Mouse (Mus musculus): ENCODE results near the gene Cpxm2.

Cpxm2 gene

DNA sequence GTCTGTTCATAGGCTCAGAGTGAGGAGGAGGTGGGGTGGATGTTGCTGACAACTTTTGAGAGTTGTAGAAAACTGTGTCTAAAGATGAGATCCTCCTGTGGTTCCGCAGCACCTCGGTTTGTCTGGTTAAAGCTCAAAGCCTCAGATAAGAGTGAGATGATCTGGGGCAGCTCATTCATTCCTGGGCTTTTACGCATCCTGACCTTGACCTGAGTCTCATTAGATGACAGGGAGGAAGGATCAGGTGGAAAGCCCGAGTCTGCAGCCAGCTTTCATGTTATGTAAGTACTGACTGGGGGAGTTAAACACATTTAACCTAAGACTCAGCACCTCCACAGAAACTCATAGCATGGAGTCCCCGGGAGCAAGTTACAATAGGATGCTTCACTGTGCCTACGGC is 127.9 kb downstream of the Cpxm2 start:
- no peak for DNase-seq (ENCODE audit: extremely low spot score)

- no peak for DNase-seq (ENCODE audit: extremely low spot score)
Observed at GRCm38 (mm10) chr7:132025591-132025990, 128.9 kb downstream of the Cpxm2 start.

GRCm38 (mm10) chr7:132015933-132016332 is 138.6 kb downstream of the Cpxm2 start:
- DNase-seq (ENCODE audit: extremely low spot score), result no peak

DNA sequence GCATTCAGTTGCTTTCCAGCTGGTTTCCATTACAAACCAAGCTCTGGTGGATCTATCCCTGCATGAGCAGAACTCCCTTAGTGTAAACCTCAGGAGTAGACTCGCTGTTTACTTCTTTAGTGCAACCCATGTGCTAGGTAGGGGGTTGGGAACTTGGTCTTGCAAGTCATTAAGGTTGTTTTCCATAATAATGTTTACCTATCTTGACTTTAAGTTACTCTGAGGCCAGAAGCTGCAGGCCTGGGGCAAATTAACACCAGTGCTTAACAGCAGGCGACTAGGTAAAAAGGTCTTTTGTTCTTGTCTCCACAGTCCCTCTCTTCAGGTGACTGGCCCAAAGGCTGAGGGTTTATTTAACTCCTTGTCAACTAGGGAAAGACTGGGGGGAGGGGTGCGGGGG is 139.3 kb downstream of the Cpxm2 start:
- DNase-seq (ENCODE audit: extremely low spot score), result peak; percentile 15

DNA sequence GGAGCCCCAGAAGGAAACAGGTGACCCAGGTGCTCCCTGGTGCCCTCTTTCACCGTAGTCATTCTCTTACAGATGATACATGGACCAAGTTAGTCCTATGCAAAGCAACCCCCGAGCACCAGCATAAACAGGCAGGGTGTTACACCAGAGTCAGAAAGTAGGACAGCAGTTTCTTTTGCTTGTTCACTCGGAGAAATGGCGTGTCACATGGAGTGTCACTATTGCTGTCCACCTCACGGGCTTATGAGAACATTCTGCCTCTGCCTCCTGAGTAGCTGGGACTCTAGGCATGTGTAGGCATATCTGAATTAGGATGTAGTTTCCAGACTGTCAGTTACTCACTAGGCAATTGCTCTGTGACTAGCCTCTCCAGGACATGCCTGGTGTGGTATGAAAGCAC is 140.6 kb downstream of the Cpxm2 start:
- DNase-seq (ENCODE audit: extremely low spot score), result no peak

- DNase-seq (ENCODE audit: extremely low spot score), result no peak
Observed at GRCm38 (mm10) chr7:132012969-132013679, 141.4 kb downstream of the Cpxm2 start.

- no peak for DNase-seq (ENCODE audit: extremely low spot score)
Observed at GRCm38 (mm10) chr7:132009002-132009401, 145.5 kb downstream of the Cpxm2 start.

DNA sequence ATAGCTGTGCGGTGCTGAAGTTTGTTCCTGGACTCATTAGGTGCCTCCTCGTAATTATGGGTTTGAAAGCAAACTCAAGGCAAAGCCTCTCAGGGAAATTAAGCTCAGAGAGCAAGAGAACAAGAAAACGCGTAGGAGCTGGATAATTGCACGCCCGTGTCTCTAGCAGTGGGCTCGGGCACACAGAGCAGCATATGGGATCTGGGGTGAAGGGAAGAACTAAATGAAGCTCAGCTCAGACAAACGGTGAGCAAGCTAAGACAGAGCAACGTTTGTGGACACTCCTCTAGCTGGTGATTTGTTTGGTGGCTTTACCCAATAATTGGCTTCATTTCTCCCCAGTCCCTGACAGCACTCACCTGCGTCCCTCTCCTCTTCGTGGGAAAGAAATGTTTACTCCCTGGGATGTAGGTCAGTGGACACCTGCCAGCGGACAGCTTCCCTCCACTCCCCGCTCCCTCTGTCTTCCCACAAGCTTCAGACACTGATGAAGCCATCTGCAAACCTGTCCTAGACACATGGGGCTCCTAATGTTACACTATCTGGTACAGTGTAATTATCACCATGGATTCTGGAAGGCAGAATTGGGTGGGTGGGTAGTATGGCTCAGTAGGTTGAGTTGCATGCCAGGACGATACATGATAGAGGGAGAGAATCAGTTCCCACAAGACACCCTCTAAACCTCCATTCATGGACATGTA is 148.4 kb downstream of the Cpxm2 start:
- DNase-seq (ENCODE audit: extremely low spot score), result no peak

DNA sequence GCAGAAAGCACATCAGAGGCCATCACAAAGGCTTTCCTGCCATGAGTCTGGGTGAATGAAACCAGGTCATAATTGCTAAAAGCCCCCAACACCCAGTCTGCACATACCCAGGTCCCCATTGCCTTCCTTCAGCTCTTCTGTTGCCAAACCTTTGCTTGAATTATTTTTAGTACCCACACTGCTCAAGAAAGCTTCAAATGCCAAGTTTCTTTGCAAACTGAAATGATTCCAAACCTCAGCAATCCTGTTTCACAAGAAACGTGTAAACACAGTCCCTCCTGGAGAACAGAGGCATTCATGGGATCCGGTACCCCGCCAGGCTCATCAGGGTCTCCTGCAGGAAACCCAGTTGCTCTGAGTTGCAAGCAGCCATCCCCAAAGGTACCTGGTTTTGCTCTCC is 161.7 kb downstream of the Cpxm2 start:
- no peak for DNase-seq (ENCODE audit: extremely low spot score)

- DNase-seq (ENCODE audit: extremely low spot score), result no peak
Observed at GRCm38 (mm10) chr7:131992226-131992625, 162.3 kb downstream of the Cpxm2 start.

DNA sequence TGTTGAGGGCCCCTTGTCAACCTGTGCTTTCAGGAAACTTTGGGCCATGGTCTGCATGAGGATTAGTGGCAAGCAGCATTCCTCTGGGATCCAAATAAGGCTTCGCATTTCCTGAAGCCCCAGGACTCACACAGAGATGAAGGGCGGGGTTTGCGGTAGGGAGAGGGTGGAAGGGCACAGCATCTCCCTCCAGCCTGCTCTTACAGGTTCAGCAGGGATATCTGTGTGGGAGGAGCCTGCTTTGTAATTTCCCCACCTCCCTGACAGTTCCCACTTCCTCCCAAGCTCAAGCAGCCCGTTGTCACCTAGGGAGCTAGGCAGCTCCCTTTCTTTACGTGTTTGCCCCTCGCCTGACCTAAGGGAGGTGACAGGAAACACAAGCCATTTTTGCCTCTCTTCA is 165.5 kb downstream of the Cpxm2 start:
- no peak for DNase-seq (ENCODE audit: extremely low spot score)
